Mouse (Mus musculus) heart, embryonic 14.5 days (tissue): ENCODE results near the gene Mak. TPM values are rescaled to one million over a fixed set of nuclear protein-coding genes. Genes with fewer than 3 reads are reported as not detected.

Experiments
- ATAC-seq: fragments of 200-750 bp; cut with Nextera tagmentation; 2 replicates; pipeline ENCODE4 v1.8.0; 2017; ENCODE audit warnings: low read depth, moderate TSS enrichment; ENCODE audit not compliant: insufficient number of reproducible peaks, insufficient read depth, low FRiP score
- H3K27ac ChIP-seq, 2 experiments: fragments of 200-500 bp in 1 of 2; fragments of 300-500 bp in 1 of 2; sonication (generic) in 1 of 2; replicated peaks in 1 of 2; 2 replicates each; pipeline ENCODE4 v1.5.1; 2012 to 2014; ENCODE audit warnings: low read depth in 2 of 2, low read length in 2 of 2, control low read depth in 1 of 2, mild to moderate bottlenecking in 1 of 2, mixed read lengths in 1 of 2; ENCODE audit not compliant: control insufficient read depth in 1 of 2, insufficient read depth in 1 of 2
- H3K27me3 ChIP-seq: fragments of 300-500 bp; sonication (generic); 2 replicates; pipeline ENCODE4 v1.6.1; 2014; ENCODE audit warnings: mild to moderate bottlenecking, low read length, control low read depth; ENCODE audit not compliant: control insufficient read depth, insufficient read depth
- H3K36me3 ChIP-seq: fragments of 300-500 bp; sonication (generic); 2 replicates; pipeline ENCODE4 v1.6.1; 2014; ENCODE audit warnings: mild to moderate bottlenecking, control low read depth, low read length, mixed read lengths; ENCODE audit not compliant: control insufficient read depth, insufficient read depth
- H3K4me1 ChIP-seq, 2 experiments: fragments of 200-500 bp in 1 of 2; fragments of 300-500 bp in 1 of 2; sonication (generic) in 1 of 2; 2 replicates each; pipeline ENCODE4 v1.6.1; 2012 to 2014; ENCODE audit warnings: low read length in 2 of 2, control low read depth in 1 of 2, mixed read lengths in 1 of 2; ENCODE audit not compliant: control insufficient read depth in 2 of 2, insufficient read depth in 2 of 2
- H3K4me2 ChIP-seq: fragments of 300-500 bp; sonication (generic); 2 replicates; pipeline ENCODE4 v1.6.1; 2014; ENCODE audit warnings: mild to moderate bottlenecking, low read length
- H3K4me3 ChIP-seq, 2 experiments: fragments of 200-500 bp in 1 of 2; fragments of 300-500 bp in 1 of 2; sonication (generic) in 1 of 2; 2 replicates each; pipeline ENCODE4 v1.5.1; 2012 to 2014; ENCODE audit warnings: low read length in 2 of 2, mild to moderate bottlenecking in 2 of 2, control low read depth in 1 of 2, low read depth in 1 of 2, moderate library complexity in 1 of 2; ENCODE audit not compliant: control insufficient read depth in 1 of 2, insufficient read depth in 1 of 2
- H3K9ac ChIP-seq: fragments of 300-500 bp; sonication (generic); 2 replicates; pipeline ENCODE4 v1.6.1; 2014; ENCODE audit warnings: mild to moderate bottlenecking, low read length
- H3K9me3 ChIP-seq: fragments of 300-500 bp; sonication (generic); 2 replicates; pipeline ENCODE4 v1.6.1; 2016; ENCODE audit warnings: low read length, control low read depth; ENCODE audit not compliant: control insufficient read depth
- WGBS: fragments of 180-500 bp; shearing (Covaris S2); extraction: QIAGEN DNeasy Blood & Tissue Kit; methylation state at CpG from one replicate; pipeline ENCODE4 v1.1.7; 2014; 5-methylcytosine and 5-hydroxymethylcytosine counted together
- polyA plus RNA-seq: library from polyadenylated mRNA; unstranded; fragments of >200 nt; fragmentation: Nextera tagmentation; extraction: Ambion mirVana; gene quantifications from 2 replicates; pipeline ENCODE4 v1.2.1, GENCODE M21; 2014

Mak gene
- polyA plus RNA-seq, 1 experiment from 2014 or later: 0.04 TPM

DNA sequence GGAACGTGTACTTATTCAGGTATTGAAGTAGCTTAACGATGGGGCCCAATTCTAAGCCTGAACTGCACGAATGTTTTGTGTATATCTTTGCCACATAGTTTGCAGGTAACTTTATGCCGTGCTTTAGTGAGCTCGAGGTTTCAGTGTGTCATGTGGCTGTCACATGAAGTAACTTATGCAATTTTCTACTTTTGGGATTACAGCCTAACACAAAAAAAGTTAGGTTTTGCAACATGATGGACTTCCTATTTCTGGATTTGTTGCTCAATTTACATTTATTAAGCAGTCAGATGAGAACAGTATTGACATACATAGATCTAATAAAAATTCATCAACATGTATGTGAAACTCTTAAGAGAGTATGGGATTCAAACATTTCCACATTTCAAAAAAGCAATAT is 5.7 kb downstream of the Mak start:
- H3K4me3 ChIP-seq: no peak overlapping the region
- H3K4me1 ChIP-seq: 0 out of 4 replicates have a peak, but pooled peaks cover 0 to 3% of the 10 kb centered on the region in 2 experiments
- H3K9ac ChIP-seq: no peak overlapping the region
- H3K36me3 ChIP-seq: no peaks in the 10 kb centered on the region
- no peak overlapping the region for H3K27ac ChIP-seq
- H3K27me3 ChIP-seq: peaks cover 8% of the 10 kb centered on the region
- ATAC-seq: no peak
- 84% methylated on average over 5 of the region's 5 CpGs for WGBS
- no peaks in the 10 kb centered on the region for H3K9me3 ChIP-seq
- no peak overlapping the region for H3K4me2 ChIP-seq

- Histone ChIP-seq H3K36me3 (no peaks in the 10 kb centered on the region), H3K4me2 (no peak overlapping the region), H3K4me1 (no peaks in the 10 kb centered on the region), H3K27me3 (no peaks in the 10 kb centered on the region), H3K27ac (no peak overlapping the region), H3K9ac (no peak overlapping the region), H3K4me3 (no peak overlapping the region), H3K9me3 (no peaks in the 10 kb centered on the region)
- WGBS: 83% methylated on average over 11 of the region's 11 CpGs
- no peak for ATAC-seq
Observed at GRCm38 (mm10) chr13:41071617-41072016, 7.9 kb downstream of the Mak start.

DNA sequence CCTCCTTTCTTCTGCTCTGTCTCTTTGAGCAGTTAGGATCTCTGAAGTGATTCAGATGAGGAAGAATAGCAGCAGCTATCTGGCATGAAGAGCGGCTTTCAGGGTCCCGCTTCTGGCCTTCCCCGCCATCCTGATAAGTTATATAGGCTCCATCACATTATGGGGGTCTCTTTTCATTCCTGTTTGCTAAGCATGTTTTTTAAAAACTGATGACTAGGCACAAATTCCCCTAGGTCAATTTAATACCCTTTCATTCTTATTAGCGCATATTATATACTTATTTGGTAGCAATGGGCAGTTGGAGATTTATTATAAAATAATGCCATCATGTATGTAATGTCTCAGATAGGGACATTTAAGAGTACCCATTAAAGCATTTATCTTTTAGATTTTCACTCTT is 11.9 kb downstream of the Mak start:
- no peak overlapping the region for H3K4me2 ChIP-seq
- no peaks in the 10 kb centered on the region for H3K27me3 ChIP-seq
- no peaks in the 10 kb centered on the region for H3K9me3 ChIP-seq
- H3K27ac ChIP-seq: no peak overlapping the region
- ATAC-seq: no peak
- no peak overlapping the region for H3K4me3 ChIP-seq
- H3K36me3 ChIP-seq: no peaks in the 10 kb centered on the region
- WGBS: 83% methylated on average over 4 of the region's 4 CpGs
- H3K9ac ChIP-seq: no peak overlapping the region
- no peaks in the 10 kb centered on the region for H3K4me1 ChIP-seq

GRCm38 (mm10) chr13:41051965-41052364 is 27.5 kb downstream of the Mak start:
- H3K4me1 ChIP-seq: no peaks in the 10 kb centered on the region
- H3K4me2 ChIP-seq: no peak overlapping the region
- no peak overlapping the region for H3K9ac ChIP-seq
- H3K4me3 ChIP-seq: no peak overlapping the region
- H3K36me3 ChIP-seq: no peaks in the 10 kb centered on the region
- WGBS: 81% methylated on average over 5 of the region's 5 CpGs
- no peak for ATAC-seq
- no peak overlapping the region for H3K27ac ChIP-seq
- H3K27me3 ChIP-seq: no peaks in the 10 kb centered on the region
- H3K9me3 ChIP-seq: no peaks in the 10 kb centered on the region

- Histone ChIP-seq H3K27me3 (no peaks in the 10 kb centered on the region), H3K9ac (no peak overlapping the region), H3K4me2 (no peak overlapping the region), H3K36me3 (no peaks in the 10 kb centered on the region), H3K27ac (no peak overlapping the region), H3K4me3 (no peak overlapping the region), H3K4me1 (no peaks in the 10 kb centered on the region), H3K9me3 (no peaks in the 10 kb centered on the region)
- WGBS: 78% methylated on average over 6 of the region's 6 CpGs
- no peak for ATAC-seq
Observed at GRCm38 (mm10) chr13:41047280-41047679, 32.2 kb downstream of the Mak start.

- H3K4me3 ChIP-seq: no peak overlapping the region
- H3K36me3 ChIP-seq: no peaks in the 10 kb centered on the region
- H3K9ac ChIP-seq: no peak overlapping the region
- no peak overlapping the region for H3K27ac ChIP-seq
- H3K4me1 ChIP-seq: no peaks in the 10 kb centered on the region
- ATAC-seq: no peak
- no peak overlapping the region for H3K4me2 ChIP-seq
- WGBS: 85% methylated on average over 8 of the region's 8 CpGs
- no peaks in the 10 kb centered on the region for H3K27me3 ChIP-seq
- no peaks in the 10 kb centered on the region for H3K9me3 ChIP-seq
Observed at GRCm38 (mm10) chr13:41045901-41046300, 33.6 kb downstream of the Mak start.

GRCm38 (mm10) chr13:41042511-41042910 is 37.0 kb downstream of the Mak start:
- 89% methylated on average over 4 of the region's 4 CpGs for WGBS
- no peaks in the 10 kb centered on the region for H3K27me3 ChIP-seq

GRCm38 (mm10) chr13:41030098-41030497 is 49.4 kb downstream of the Mak start:
- ATAC-seq: no peak
- H3K9me3 ChIP-seq: no peaks in the 10 kb centered on the region
- H3K4me1 ChIP-seq: no peaks in the 10 kb centered on the region
- 58% methylated on average over 5 of the region's 5 CpGs for WGBS
- no peak overlapping the region for H3K9ac ChIP-seq
- no peak overlapping the region for H3K4me2 ChIP-seq
- H3K27me3 ChIP-seq: no peaks in the 10 kb centered on the region
- no peak overlapping the region for H3K4me3 ChIP-seq
- H3K27ac ChIP-seq: no peak overlapping the region
- H3K36me3 ChIP-seq: no peaks in the 10 kb centered on the region

More at GRCm38 (mm10) chr13:41042511-41042910, 37.0 kb downstream of the Mak start:
- no peak for ATAC-seq
- H3K4me2 ChIP-seq: no peak overlapping the region
- H3K4me1 ChIP-seq: no peaks in the 10 kb centered on the region
- no peak overlapping the region for H3K4me3 ChIP-seq
- no peaks in the 10 kb centered on the region for H3K36me3 ChIP-seq
- no peak overlapping the region for H3K27ac ChIP-seq
- no peaks in the 10 kb centered on the region for H3K9me3 ChIP-seq
- no peak overlapping the region for H3K9ac ChIP-seq
